Mouse (Mus musculus) left cerebral cortex, postnatal 4 days (tissue): ENCODE measurements around the gene Foxp4. TPM values are rescaled to one million over a fixed set of nuclear protein-coding genes. Genes with fewer than 3 reads are reported as not detected.

ENCODE experiments used
- DNase-seq: peaks from one replicate; pipeline ENCODE4 v3.0.0-alpha.2; 2022
- intact Hi-C: fragments of 180-260 bp; cut with DNase I; formaldehyde crosslinking; loops from one replicate; pipeline ENCODE4 v1.15.1; 2025
- total RNA-seq, 2 experiments: library from RNA; stranded (reverse); gene quantifications; 2 replicates each; pipeline ENCODE4 v1.2.3; 2021

The Foxp4 gene
- total RNA-seq, 2 experiments from 2014 or later = 78.3 to 89.0 TPM

GRCm38 (mm10) chr17:47936591-47936990 is 12.1 kb upstream of the Foxp4 start:
- intact Hi-C loops = no loop called here

DNA sequence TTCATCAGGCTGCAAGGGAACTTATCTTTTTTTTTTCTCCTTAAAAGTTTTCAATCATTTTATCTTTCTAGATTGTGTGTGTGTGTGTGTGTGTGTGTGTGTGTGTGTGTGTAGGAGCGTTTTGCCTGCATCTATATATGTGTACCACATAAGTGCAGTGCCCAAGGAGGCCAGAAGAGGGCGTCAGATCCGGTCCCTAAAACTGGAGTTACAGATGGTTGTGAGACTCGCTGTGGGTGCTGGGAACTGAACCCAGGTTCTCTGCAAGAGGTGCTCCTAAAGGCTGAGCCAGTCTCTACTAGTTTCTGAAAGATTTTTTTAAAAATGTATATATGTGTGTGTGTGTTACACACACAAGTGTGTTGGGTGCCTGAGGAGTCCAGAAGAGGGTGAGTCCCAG is 5.0 kb upstream of the Foxp4 start:
- DNase-seq = no peak
- intact Hi-C loops = no loop called here

More at GRCm38 (mm10) chr17:47936591-47936990, 12.1 kb upstream of the Foxp4 start:
- DNase-seq = no peak

DNA sequence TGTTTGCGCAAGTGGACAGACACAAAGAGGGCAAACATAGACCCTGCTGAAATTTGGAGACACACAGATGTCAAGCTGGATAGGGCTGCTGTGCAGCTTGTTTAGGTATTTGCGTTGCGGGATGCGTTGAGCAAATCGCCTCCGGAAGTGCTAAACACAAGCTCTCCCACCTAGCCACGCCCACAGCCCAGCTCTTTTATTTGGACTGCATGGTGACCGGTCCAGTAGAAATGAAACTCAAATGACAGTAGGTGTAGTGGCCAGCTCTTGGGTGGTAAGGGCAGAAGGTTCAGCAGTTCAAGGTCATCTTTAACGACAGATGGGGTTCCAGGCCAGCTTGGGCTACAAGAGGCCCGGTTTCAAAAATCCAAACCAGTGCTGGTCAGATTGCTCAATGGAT is 1.5 kb upstream of the Foxp4 start:
- no peak for DNase-seq
- intact Hi-C loops = loop anchor here (2.0 kb wide), 1 partner anchor 119 kb away; no protein-coding TSS in a partner anchor

- intact Hi-C loops = loop anchor here (2.0 kb wide), 1 partner anchor 119 kb away; no protein-coding TSS in a partner anchor
- DNase-seq = no peak
These were observed 988 bp upstream of the Foxp4 start for GRCm38 (mm10) chr17:47925340-47925926.

DNA sequence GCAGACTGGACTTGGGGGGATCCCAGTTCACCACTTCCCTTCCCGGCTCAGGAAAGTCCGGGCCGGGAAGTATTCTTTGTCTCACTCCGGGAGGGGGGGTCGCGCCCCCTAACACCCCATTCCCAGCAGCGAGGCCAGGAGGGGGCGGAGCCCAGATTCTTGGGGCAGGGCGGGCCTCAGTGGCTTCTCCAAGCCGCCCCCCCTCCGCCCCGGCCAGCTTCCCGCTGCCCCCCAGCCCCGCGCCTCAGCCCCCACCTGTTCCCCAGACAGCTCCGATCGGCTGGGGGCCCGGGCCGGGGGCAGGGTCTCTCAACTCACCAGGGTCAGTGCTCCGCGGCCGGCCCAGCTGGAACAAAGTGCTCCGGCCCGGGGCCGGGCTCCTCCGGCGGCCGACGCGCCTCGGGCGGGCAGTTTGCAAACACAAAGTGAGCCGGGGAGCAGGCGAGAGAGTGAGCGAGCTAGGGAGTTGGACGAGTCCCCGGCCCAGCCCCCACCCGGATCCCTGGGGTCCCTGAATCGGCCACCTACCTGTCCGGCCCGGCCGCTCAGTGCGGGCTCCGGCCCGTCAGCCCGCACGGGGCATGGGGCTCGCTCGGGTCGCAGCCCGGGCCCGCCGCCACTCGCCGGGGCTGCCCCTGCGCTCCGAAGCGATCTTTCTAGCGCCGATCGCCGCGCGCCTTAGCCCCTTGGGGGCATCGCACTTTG is 615 bp downstream of the Foxp4 start:
- peak; percentile 56 for DNase-seq
- intact Hi-C loops = loop anchor here (2.0 kb wide), 1 partner anchor 121 kb away; no protein-coding TSS in a partner anchor

- intact Hi-C loops = no loop called here
These were observed 1.3 kb downstream of the Foxp4 start for GRCm38 (mm10) chr17:47923011-47923677.

DNA sequence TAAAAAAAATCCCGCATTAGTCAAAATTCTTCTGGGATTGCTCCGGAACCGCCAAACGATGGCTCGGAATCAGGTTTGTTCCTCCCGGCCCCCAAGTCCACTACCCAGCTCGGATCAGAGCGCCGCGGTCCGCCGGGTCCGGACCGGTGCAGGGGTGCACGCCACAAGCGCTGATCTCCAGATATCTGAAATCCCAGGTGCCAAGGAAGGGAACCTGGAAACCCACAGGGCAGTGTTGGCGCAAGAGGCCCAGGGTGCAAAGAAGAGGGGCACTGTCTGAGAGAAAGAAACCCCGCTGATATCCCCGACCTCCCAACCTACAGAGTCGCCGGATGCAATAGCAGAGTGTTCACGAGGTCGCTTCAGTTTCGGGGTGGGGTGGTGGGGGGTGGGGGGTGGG is 1.9 kb downstream of the Foxp4 start:
- intact Hi-C loops = no loop called here
- DNase-seq = no peak

More at GRCm38 (mm10) chr17:47923011-47923677, 1.3 kb downstream of the Foxp4 start:
- no peak for DNase-seq

DNA sequence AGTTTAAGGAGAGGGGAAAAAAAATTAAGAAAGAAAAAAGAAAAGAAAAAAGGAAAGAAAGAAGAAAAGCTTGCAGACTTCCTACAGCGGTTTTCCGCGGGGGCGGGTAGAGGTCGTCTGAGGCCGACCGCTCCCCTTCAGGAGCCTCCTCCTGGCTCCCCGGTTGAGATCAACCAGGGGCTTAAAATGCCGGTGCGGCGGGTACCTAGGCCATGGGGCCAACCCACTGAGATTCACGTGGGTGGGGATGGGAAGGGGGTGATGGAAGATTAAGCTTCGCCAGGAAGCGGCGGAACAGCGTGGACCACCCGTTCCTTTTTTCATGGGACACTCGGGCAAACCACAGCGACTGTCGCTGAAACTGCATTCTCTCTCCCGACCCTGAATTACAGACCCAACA is 2.3 kb downstream of the Foxp4 start:
- no peak for DNase-seq
- intact Hi-C loops = no loop called here

- DNase-seq = no peak
- intact Hi-C loops = no loop called here
These were observed 3.2 kb downstream of the Foxp4 start for GRCm38 (mm10) chr17:47921136-47921665.

- intact Hi-C loops = no loop called here
- no peak for DNase-seq
These were observed 4.6 kb downstream of the Foxp4 start for GRCm38 (mm10) chr17:47919826-47920225.

GRCm38 (mm10) chr17:47917907-47918306 is 6.5 kb downstream of the Foxp4 start:
- no peak for DNase-seq
- intact Hi-C loops = no loop called here

DNA sequence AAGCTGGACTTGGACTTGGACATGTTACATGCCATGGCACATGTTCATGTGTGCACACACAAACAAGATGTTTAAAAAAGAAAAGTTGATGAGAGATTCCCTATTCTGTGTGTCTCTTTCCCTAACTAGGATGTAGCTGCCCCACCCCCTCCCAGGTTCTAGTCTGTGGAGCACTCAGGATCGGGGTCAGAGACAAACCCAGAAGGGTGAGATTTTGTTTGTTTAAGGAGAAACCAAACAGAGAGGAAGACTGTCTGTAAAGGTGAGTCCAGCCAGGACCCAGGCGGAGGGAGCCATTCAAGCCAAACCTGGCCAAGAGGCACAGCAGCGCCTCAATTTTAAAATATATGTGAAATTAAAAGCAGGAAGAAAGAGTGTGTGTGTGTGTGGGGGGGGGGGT is 7.2 kb downstream of the Foxp4 start:
- intact Hi-C loops = no loop called here
- no peak for DNase-seq

DNA sequence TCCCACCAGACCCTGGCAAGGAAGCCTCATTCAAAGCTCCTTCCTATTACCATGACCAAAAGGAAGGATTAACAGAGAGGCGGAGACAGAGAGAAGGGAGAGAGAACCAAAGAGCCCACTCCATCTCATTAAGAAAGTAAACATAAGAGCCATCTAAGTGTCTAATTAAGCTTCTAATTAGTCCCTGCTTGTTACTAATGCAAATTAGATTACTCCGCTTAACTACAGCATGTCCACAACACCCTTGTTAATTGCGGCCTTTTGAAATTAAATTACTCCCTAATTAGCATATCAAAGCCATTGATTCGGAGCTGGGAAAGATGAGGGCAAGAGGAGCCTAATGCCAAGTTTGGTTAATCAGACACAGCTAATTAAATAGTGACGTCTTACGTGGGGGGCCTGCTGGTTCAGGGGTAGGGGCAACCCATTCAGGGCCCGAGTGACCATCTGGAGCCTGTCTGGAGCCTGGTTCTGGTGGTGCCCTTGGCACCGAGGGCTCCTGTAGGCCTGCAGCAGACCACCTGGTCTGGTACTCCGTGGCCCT is 9.7 kb downstream of the Foxp4 start:
- intact Hi-C loops = no loop called here
- DNase-seq = no peak

DNA sequence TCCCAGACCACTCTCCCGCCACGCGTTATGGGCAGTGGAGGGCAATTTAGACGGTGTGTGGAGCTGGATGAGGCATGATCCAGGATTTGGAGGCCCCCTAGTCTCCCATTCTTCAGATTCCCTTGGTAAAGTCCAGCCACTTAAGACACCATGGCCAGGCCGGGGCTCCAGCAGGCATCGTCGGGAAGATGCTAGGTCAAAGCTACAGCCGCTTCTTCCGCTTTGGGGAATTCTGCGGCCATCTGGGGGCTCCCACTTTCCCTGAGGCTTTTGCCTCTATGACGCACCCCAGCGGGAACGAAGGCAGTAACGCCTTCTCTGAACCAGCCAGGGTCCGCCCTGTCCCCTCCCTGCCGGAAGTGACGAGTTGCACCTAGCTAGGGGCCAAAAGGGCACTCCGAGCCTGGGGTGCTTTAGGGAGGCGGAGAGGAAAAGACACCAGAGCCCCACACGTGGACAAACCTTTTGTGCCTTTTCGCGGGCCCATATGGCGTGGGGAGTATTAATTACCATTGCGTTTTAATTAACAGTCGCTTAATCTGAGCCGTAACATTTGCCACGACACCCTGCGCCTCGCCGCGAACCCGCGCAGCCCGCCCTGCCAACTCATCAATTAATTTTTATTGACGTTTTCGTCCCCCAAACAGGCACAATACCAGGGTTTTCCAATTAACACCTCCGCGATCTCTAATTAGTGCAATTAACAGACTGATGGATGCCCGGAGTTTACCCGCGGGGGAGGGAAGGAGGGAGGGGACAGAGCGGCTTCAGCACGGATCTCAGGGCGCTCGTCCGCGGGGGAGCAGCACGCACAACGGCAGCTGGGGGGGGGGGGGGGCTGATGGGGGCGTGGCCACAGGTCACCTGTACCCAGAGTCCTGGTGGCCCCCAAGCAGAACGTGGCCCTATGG is 15.1 kb downstream of the Foxp4 start:
- intact Hi-C loops = no loop called here

GRCm38 (mm10) chr17:47908079-47908478 is 16.4 kb downstream of the Foxp4 start:
- DNase-seq = no peak
- intact Hi-C loops = no loop called here

More for the DNA sequence above, 15.1 kb downstream of the Foxp4 start:
- no peak for DNase-seq

DNA sequence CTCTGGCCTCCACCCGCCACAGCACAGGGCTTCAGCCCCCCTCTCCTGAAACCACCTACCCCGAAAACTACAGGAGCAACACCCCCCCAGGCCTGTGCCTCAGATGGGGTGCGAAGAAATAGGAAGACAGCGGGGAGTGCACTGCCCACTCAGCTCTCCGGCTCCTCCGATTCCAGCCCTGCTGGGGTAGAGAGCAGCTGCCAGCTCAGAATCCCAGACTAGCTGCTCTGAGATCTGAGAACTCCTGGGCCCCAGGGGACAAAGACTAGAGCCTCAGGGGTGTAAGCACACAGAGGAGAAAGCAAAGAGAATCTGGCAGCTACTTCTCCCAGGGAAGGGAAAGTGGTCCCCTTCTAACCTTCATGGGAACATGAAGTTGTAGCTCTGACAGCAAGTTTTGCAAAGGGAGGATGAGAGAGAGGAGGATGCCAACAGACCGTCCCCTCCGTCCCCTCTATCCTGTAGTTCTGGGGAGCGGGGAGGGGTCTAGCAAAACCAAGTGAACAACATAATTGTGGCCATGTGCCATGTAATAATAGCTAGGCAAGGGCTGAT is 17.0 kb downstream of the Foxp4 start:
- DNase-seq = no peak

DNA sequence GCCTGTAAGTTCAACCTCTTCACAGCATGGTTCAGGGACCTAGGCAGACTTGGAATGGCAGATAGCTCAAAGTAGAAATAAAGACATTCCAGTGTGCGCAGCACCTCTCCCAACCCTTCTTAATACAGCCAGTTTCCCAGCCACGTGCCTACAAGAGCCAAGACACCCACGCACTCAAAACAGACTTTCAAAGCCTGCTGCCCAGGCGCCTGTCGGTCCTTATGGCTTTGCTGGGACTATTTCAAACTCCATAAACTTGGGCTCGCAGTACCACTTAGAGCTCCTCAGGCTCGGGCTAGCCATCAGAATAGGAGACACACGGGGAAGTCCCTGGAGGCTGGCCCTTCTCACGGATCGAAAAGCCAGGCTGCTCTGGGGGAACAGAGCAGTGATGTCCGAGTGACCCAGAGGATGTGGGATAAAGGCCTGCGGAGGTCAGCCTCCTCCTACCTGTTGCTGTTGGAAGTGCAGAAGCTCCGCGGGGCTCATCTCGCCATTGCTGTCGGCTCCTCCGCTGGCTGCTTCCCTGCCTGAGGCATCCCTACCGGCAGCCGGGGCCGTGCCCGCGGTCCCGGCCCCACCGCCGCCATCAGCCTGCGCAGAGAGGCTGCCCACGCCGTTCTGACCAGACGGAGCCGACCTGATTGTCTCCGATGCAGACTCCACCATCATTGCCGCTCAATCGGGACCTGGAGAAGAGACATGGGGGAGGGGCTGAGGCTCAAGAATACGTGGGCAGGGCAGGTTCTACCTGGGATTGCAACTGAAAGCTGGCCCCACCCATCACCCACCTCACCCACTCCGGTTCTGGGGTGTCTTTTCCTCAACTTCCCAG is 20.4 kb downstream of the Foxp4 start:
- DNase-seq = no peak
- intact Hi-C loops = no loop called here

More for the DNA sequence above, 17.0 kb downstream of the Foxp4 start:
- intact Hi-C loops = no loop called here

DNA sequence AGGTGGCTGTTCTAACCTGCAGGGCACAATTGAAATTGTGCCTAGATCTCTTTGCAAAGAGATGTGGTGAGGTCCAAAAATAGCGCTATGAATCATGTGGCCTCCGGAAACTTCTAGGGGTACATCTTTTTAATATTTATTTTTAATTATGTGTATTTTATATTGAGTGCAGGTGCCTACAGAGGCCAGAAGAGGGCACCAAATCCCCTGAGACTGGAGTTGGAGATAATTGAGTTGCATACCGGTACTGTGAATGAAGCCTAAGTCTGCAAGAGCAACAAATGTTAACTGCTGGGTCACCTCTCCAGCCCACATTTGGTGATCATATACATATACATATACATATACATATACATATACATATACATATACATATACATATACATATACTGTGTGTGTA is 22.7 kb downstream of the Foxp4 start:
- intact Hi-C loops = no loop called here
- no peak for DNase-seq

GRCm38 (mm10) chr17:47900716-47901115 is 23.7 kb downstream of the Foxp4 start:
- intact Hi-C loops = no loop called here
- DNase-seq = no peak
